Mouse (Mus musculus): Measurements from ENCODE around the gene P2ry12. TPM values are rescaled to one million over a fixed set of nuclear protein-coding genes. Genes with fewer than 3 reads are reported as not detected.
A peak's percentile ranks its signal among the peaks of the same experiment; 100 is the strongest.

The P2ry12 gene
- total and polyA plus RNA-seq, 2 experiments from 2014 or later: 10.4 to 11.8 TPM

DNA sequence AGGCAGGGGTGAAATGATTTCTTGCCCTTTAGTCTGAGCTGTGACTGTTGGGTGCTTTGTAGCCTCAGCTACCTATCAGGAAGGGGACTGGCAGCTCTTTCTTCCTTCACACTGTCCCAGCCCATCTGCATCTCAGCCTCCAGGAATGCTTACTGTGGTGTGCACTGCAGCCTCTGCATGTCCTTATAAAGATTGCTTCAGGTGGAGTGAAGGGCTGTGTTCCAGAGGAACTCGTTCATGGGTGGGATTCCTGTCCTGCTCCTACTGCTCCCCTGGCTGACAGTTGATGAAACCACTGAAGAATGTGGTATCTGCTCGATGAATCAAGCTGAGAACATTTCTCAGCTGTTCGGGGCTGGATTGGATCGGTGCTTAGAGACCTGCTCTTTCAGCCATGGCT is 75.3 kb downstream of the P2ry12 start:
- no peak overlapping the region for H3K27ac ChIP-seq (ENCODE audit: low read depth, low read length)
- no peaks in the 10 kb centered on the region for H3K9me3 ChIP-seq (ENCODE audit: low read length)
- no peaks in the 10 kb centered on the region for H3K27me3 ChIP-seq (ENCODE audit: insufficient read depth, low read length)
- H3K4me3 ChIP-seq (ENCODE audit: low read depth, low read length): no peak overlapping the region
- H3K9ac ChIP-seq: no peak overlapping the region
- no peaks in the 10 kb centered on the region for H3K4me1 ChIP-seq (ENCODE audit: insufficient read depth)
- DNase-seq (no peak), ATAC-seq (no peak)
- no peaks in the 10 kb centered on the region for H3K36me3 ChIP-seq (ENCODE audit: insufficient read depth)
- no peak overlapping the region for H3K4me2 ChIP-seq (ENCODE audit: low read depth)
- no peak for TF ChIP-seq CTCF (IDR thresholded peaks at IDR 0.05; ENCODE audit: low read depth)
- WGBS: 90% methylated on average over 4 of the region's 4 CpGs

DNA sequence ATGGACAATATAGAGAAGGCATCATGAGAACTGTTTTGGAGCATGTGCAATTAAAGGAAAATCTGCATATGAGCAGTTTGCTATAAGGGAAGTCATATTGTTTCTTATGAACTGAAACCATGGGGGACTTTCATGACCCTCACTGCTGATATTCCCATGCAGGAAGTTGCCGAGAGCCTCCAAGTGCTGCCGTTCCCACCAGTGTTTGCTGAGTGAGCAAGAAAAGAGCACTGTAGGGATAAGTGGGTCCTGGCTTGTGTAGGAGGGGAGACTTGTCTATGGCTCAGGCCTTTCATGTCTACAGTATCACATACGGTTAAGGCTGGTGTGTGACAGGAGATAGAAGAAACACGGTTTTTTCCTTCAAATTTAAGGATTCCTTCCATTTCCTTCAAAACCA is 77.0 kb downstream of the P2ry12 start:
- no peak overlapping the region for H3K27ac ChIP-seq (ENCODE audit: low read depth, low read length)
- no peak for ATAC-seq
- DNase-seq: no peak
- 90% methylated on average over 4 of the region's 4 CpGs for WGBS
- H3K4me1 ChIP-seq (ENCODE audit: insufficient read depth): no peaks in the 10 kb centered on the region
- no peaks in the 10 kb centered on the region for H3K9me3 ChIP-seq (ENCODE audit: low read length)
- H3K27me3 ChIP-seq (ENCODE audit: insufficient read depth, low read length): no peaks in the 10 kb centered on the region
- no peak overlapping the region for H3K9ac ChIP-seq
- H3K4me3 ChIP-seq (ENCODE audit: low read depth, low read length): no peak overlapping the region
- no peaks in the 10 kb centered on the region for H3K36me3 ChIP-seq (ENCODE audit: insufficient read depth)
- no peak for TF ChIP-seq CTCF (IDR thresholded peaks at IDR 0.05; ENCODE audit: low read depth)
- no peak overlapping the region for H3K4me2 ChIP-seq (ENCODE audit: low read depth)

DNA sequence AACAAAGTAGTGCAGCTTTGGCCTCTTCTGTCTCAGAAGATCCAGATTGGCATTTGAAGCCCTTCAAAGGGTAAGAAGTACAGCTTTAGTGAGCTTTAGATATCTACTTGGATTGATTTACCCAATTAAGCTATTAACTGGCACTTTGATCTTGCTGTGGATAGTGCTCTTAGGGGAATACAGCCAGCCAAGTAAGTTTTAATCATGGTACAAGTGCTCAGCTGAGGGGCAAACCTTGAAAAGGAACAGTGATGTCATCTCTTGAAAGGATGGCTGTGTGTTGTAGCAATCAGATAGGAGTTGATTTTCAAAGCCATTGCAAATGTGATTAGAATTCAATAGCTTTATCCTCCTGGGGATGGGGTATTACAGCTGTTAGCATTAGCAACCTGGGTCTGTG is 80.5 kb downstream of the P2ry12 start:
- Histone ChIP-seq H3K27me3 (ENCODE audit: insufficient read depth, low read length) (no peaks in the 10 kb centered on the region), H3K4me2 (ENCODE audit: low read depth) (no peak overlapping the region), H3K4me3 (ENCODE audit: low read depth, low read length) (no peak overlapping the region), H3K36me3 (ENCODE audit: insufficient read depth) (no peaks in the 10 kb centered on the region), H3K4me1 (ENCODE audit: insufficient read depth) (no peaks in the 10 kb centered on the region), H3K27ac (ENCODE audit: low read depth, low read length) (no peak overlapping the region), H3K9me3 (ENCODE audit: low read length) (no peaks in the 10 kb centered on the region), H3K9ac (no peak overlapping the region)
- DNase-seq: no peak
- no peak for TF ChIP-seq CTCF (IDR thresholded peaks at IDR 0.05; ENCODE audit: low read depth)
- ATAC-seq: no peak

DNA sequence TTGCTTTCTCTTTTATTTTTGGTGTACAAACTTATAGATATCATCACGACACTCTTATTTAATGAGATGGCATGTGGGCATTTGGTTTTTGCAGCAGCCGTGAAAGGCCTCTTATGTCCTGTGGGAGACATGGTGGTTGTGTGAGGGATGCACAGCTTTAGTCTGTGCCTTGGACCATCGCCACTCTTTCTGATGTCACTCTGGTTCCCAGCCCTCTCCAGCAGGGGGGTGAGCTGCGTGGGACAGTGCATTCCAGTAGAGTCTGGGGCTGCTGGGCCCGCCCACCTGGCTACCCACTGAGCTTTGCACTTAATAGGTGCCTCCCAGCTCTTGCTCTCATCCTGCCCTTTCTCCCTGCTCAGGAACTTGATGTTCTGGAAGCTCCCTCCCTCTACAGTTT is 81.5 kb downstream of the P2ry12 start:
- Histone ChIP-seq H3K4me3 (ENCODE audit: low read depth, low read length) (no peak overlapping the region), H3K4me2 (ENCODE audit: low read depth) (no peak overlapping the region), H3K36me3 (ENCODE audit: insufficient read depth) (no peaks in the 10 kb centered on the region), H3K9me3 (ENCODE audit: low read length) (no peaks in the 10 kb centered on the region), H3K4me1 (ENCODE audit: insufficient read depth) (no peaks in the 10 kb centered on the region), H3K27me3 (ENCODE audit: insufficient read depth, low read length) (no peaks in the 10 kb centered on the region), H3K27ac (ENCODE audit: low read depth, low read length) (no peak overlapping the region), H3K9ac (no peak overlapping the region)
- TF ChIP-seq CTCF (IDR thresholded peaks at IDR 0.05; ENCODE audit: low read depth): no peak
- ATAC-seq (no peak), DNase-seq (no peak)
- WGBS: 64% methylated on average over 5 of the region's 5 CpGs

DNA sequence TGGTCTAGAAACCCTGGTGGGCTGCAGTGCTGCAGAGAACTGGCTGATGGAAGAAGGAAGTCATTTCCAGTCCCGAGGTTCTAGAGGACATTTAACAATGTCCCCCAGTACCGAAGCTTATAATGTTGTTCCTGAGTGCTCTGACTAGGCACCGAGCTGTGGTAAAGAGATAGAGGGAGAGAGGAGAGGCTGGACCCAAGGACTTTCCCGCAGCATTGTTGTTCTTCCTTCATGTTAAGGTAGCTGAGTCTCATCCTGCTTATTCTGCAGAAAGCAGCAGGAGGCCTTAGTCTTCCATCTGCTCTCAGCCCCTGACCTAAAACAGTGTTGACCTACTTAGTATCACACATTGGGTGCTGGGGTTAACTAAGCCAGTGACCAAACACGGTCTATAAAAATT is 85.8 kb downstream of the P2ry12 start:
- H3K9me3 ChIP-seq (ENCODE audit: low read length): no peaks in the 10 kb centered on the region
- H3K9ac ChIP-seq: no peak overlapping the region
- H3K27me3 ChIP-seq (ENCODE audit: insufficient read depth, low read length): no peaks in the 10 kb centered on the region
- ATAC-seq: no peak
- no peak overlapping the region for H3K4me2 ChIP-seq (ENCODE audit: low read depth)
- no peak overlapping the region for H3K4me3 ChIP-seq (ENCODE audit: low read depth, low read length)
- H3K4me1 ChIP-seq (ENCODE audit: insufficient read depth): no peaks in the 10 kb centered on the region
- WGBS: 66% methylated on average over 5 of the region's 5 CpGs
- TF ChIP-seq CTCF (IDR thresholded peaks at IDR 0.05; ENCODE audit: low read depth): no peak
- no peaks in the 10 kb centered on the region for H3K36me3 ChIP-seq (ENCODE audit: insufficient read depth)
- H3K27ac ChIP-seq (ENCODE audit: low read depth, low read length): no peak overlapping the region
- no peak for DNase-seq

DNA sequence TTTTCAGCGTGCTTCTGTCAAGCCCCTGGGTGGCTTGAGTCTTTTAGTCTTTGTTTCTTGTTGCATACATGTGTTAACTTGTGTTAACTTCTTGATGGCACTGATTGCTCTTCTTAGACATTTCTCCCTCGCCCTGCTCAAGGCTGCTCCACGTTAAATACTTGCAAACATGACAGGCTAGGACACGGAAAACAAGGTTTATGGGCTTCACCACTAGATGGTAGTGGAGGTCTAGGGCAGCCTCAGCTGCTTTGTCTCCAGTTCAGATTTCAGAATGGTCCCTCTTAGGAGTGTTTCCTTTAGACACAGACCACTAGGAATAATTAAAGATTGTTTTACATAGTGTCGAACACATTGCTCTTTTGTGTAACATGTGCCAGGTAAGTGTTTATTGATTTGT is 87.4 kb downstream of the P2ry12 start:
- no peaks in the 10 kb centered on the region for H3K4me1 ChIP-seq (ENCODE audit: insufficient read depth)
- 34% methylated on average over 5 of the region's 5 CpGs for WGBS
- H3K9me3 ChIP-seq (ENCODE audit: low read length): no peaks in the 10 kb centered on the region
- no peak overlapping the region for H3K4me3 ChIP-seq (ENCODE audit: low read depth, low read length)
- H3K27ac ChIP-seq (ENCODE audit: low read depth, low read length): no peak overlapping the region
- no peak overlapping the region for H3K4me2 ChIP-seq (ENCODE audit: low read depth)
- DNase-seq (peak; percentile 75), ATAC-seq (peak; percentile 90)
- H3K27me3 ChIP-seq (ENCODE audit: insufficient read depth, low read length): no peaks in the 10 kb centered on the region
- H3K36me3 ChIP-seq (ENCODE audit: insufficient read depth): no peaks in the 10 kb centered on the region
- TF ChIP-seq CTCF (IDR thresholded peaks at IDR 0.05; ENCODE audit: low read depth): peak; percentile 87
- no peak overlapping the region for H3K9ac ChIP-seq

DNA sequence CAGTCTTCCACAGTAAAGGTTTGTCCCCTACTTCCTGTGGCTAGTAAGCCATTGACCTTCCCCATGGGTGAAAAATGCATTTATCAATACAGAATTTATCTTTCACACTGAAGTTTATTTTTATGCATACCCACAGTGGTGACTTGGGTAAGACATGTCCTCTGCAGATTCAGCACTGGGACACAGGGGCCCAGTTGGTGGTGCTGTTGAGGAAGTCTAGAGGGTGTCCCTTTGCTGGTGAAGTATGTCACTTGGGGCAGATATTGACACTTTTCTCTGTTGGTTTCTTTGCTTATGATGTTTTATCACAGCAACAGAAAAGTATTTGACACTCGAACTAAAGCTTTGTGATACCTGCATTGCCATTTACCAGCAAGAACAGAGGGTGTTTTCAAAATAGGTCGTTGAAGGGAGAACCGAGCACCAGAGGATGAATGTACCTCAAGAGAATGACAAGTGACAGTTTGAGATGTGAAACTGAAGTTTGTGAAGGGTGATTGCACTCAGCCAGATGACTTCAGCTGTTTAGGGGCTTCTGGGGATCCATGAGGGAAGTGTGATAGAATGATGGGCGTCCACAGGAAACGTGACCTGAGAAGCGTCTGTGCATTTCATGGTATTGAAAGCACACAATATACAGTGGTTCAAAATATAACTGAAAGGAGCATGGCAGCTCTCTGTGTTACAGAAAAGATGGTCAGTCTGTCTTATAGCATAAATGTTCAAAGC is 88.1 kb downstream of the P2ry12 start:
- TF ChIP-seq CTCF (IDR thresholded peaks at IDR 0.05; ENCODE audit: low read depth): no peak
- Histone ChIP-seq H3K36me3 (ENCODE audit: insufficient read depth) (no peaks in the 10 kb centered on the region), H3K27ac (ENCODE audit: low read depth, low read length) (no peak overlapping the region), H3K9ac (no peak overlapping the region), H3K4me3 (ENCODE audit: low read depth, low read length) (no peak overlapping the region), H3K27me3 (ENCODE audit: insufficient read depth, low read length) (no peaks in the 10 kb centered on the region), H3K9me3 (ENCODE audit: low read length) (no peaks in the 10 kb centered on the region), H3K4me2 (ENCODE audit: low read depth) (no peak overlapping the region), H3K4me1 (ENCODE audit: insufficient read depth) (no peaks in the 10 kb centered on the region)
- WGBS: 83% methylated on average over 6 of the region's 6 CpGs
- DNase-seq: no peak
- no peak for ATAC-seq

Measured in forebrain, postnatal 0 days (tissue).